Mouse (Mus musculus) spleen, adult 18-20 months (tissue): ENCODE data around the gene Rtf2.

ENCODE experiments used
- DNase-seq, 2 experiments: peaks; one replicate each; pipeline ENCODE4 v3.0.0; 2022; ENCODE audit warnings: mixed read lengths in 2 of 2

Gene Rtf2

GRCm38 (mm10) chr2:172484696-172485370 lies 44.5 kb downstream of the Rtf2 start:
- no peak for DNase-seq

GRCm38 (mm10) chr2:172496736-172497345 lies 56.5 kb downstream of the Rtf2 start:
- DNase-seq = no peak

GRCm38 (mm10) chr2:172498823-172499222 lies 58.5 kb downstream of the Rtf2 start:
- no peak for DNase-seq

- DNase-seq = no peak
These were observed 60.5 kb downstream of the Rtf2 start for GRCm38 (mm10) chr2:172500752-172501316.

- DNase-seq = no peak
These were observed 61.0 kb downstream of the Rtf2 start for GRCm38 (mm10) chr2:172501341-172501740.

GRCm38 (mm10) chr2:172502168-172502567 lies 61.8 kb downstream of the Rtf2 start:
- DNase-seq = no peak

GRCm38 (mm10) chr2:172506121-172506520 lies 65.8 kb downstream of the Rtf2 start:
- no peak for DNase-seq

- no peak for DNase-seq
These were observed 69.8 kb downstream of the Rtf2 start for GRCm38 (mm10) chr2:172510056-172510712.

GRCm38 (mm10) chr2:172510899-172511298 lies 70.5 kb downstream of the Rtf2 start:
- DNase-seq = no peak

GRCm38 (mm10) chr2:172516407-172516992 lies 76.1 kb downstream of the Rtf2 start:
- DNase-seq = no peak
